Mouse (Mus musculus) hindlimb bud, embryonic 11.5 days (tissue): ENCODE results near the gene Eps15l1.

Experiments used
- DNase-seq: peaks from one replicate; pipeline ENCODE4 v3.0.0-alpha.2; 2012; ENCODE audit warnings: low read depth, low spot score; ENCODE audit errors: extremely low spot score

The Eps15l1 gene

GRCm38 (mm10) chr8:72421362-72422335, at the start of gene Eps15l1:
TSS of gene Eps15l1 (minus strand) at chr8:72421460.
- peak; percentile 94 for DNase-seq

DNA sequence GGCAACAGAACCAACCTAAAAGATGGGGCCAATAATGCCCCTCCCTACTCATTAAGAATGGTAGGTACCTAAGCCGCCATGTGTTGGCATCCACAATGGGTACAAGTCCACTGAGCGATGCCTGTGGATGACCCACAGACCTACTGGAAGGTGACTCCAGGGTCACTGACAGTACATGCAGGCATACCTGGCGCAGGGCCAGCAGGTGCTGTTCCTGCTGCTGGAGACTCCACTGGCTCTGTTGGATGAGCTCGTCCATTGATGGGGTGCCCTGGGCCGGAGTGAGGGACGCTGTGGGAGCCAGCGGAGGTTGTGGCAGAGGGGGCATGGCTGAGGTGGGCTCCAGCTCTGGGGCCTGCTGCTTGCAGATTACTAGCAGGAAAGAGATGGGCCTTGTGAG, 49.4 kb upstream of the Eps15l1 start:
- DNase-seq = no peak

DNA sequence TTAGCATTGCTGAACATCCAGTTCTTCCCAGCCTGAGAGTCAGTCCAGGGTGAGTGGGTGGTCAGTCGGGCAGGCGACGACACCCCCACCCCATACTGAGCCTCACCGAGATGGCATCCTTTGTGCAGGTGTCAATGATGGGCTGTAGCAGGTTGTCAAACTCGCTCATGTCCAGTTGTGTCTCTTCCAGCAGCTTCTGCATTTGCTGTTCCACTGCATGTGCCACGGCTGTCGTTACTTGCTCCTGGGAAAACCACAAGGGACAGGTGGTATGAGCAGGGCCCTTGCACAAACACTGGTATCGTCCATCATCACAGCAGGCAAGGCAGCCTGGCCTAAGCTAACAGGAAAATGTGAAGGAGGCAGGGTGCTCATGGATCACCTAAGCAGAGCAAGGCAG, 48.7 kb upstream of the Eps15l1 start:
- no peak for DNase-seq

DNA sequence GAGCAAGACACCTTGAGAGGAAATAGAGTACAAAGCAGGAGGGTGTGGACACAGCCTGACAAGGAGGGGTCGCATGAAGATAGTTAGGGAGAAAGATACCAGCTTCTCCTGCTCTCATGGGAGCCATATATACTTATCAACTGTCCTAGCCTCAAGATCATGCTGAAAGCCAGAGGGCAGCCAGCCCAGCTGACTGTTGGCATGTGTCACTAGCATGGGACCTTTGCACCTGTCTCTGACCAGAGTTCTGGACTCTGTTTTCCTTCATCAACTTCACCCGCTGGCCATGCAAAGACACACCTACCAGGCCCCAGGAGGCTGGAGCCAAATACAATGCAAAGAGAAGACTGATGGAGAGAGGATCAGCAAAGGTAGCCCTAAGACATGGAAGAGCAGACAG, 48.0 kb upstream of the Eps15l1 start:
- no peak for DNase-seq

- DNase-seq = no peak
These were observed 43.0 kb upstream of the Eps15l1 start for GRCm38 (mm10) chr8:72464211-72464610.

- no peak for DNase-seq
These were observed 38.7 kb upstream of the Eps15l1 start for GRCm38 (mm10) chr8:72459881-72460533.

GRCm38 (mm10) chr8:72458457-72458856, 37.2 kb upstream of the Eps15l1 start:
- no peak for DNase-seq

- DNase-seq = no peak
These were observed 36.5 kb upstream of the Eps15l1 start for GRCm38 (mm10) chr8:72457806-72458205.

DNA sequence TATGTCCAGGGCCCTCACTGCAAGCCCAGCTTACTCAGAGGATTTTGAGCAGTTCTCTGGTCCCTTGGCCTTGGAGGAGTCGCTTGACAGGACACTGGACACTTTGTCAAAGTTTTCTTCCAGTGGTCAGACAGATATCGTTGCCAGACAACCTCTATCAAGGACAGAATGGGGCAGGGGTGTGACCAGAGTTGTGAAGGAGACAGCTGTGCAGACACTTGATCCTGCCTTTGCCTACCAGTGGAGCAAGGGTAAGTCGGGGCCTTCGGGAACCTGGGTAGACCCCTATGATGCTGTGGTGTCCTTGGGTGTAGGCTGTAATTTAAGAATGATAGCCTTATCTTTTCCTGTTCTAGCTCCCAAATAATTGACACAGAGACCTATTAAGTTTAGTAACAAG, 34.1 kb upstream of the Eps15l1 start:
- no peak for DNase-seq

- DNase-seq = no peak
These were observed 32.6 kb upstream of the Eps15l1 start for GRCm38 (mm10) chr8:72453904-72454303.

GRCm38 (mm10) chr8:72451516-72451915, 30.3 kb upstream of the Eps15l1 start:
- DNase-seq = no peak

DNA sequence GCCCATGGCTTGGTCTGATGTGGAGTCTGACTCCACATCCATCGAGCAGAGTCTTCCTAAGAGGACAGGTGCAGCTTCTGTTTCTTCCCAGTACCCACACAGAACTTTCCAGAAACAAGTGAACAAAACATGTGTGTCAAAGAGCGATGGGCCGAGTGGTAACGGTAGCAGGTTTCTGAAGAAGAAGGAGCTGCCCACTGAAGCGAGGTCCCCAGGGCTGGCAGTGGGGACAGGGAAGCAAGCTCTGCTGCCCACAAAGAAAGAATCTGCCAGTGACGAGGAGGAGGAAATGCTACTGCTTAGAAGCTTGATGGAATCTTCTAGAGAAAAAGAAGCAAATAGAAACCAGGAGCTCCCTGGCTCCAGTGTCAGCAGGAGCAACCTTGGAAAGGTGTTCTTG, 23.8 kb upstream of the Eps15l1 start:
- no peak for DNase-seq

- DNase-seq = no peak
These were observed 22.7 kb upstream of the Eps15l1 start for GRCm38 (mm10) chr8:72443994-72444350.

DNA sequence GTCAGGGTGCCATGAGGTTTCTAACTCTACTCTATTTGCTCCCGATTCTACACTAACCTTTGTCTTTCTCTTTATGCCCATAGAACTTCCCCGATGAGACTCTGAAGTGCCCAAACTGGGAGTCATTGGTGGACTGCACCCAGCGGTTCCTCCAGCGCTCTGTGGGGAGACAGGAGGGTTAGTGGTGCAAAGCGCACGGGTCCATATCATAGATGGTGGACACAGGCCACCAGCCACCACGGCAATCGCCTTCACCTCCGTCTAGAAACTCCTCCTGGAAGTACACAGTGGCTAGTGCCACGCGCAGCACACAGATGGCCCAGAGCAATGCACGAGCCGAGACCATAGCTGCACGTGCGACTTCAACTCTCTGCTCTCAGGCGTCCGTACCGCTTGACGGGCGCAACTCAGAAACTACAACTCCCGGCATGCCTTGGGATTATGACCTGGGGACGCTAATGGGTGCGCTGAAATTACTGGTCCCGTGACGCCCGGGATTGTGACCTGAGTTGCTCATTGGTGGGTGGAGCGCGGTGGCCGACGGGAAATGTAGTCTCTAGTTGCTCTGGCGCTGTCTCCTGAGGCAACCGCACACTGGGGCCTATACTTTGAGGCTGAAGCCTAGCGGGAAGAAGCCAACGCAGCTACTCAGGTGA, 22.2 kb upstream of the Eps15l1 start, which contains the start of the genes Calr3 and 1700030K09Rik:
Gene Calr3 (minus strand): TSS at position 533 of the 656 bp plus-strand sequence.
Gene 1700030K09Rik (plus strand): TSS at position 543 of the 656 bp plus-strand sequence.
- peak; percentile 90 for DNase-seq

DNA sequence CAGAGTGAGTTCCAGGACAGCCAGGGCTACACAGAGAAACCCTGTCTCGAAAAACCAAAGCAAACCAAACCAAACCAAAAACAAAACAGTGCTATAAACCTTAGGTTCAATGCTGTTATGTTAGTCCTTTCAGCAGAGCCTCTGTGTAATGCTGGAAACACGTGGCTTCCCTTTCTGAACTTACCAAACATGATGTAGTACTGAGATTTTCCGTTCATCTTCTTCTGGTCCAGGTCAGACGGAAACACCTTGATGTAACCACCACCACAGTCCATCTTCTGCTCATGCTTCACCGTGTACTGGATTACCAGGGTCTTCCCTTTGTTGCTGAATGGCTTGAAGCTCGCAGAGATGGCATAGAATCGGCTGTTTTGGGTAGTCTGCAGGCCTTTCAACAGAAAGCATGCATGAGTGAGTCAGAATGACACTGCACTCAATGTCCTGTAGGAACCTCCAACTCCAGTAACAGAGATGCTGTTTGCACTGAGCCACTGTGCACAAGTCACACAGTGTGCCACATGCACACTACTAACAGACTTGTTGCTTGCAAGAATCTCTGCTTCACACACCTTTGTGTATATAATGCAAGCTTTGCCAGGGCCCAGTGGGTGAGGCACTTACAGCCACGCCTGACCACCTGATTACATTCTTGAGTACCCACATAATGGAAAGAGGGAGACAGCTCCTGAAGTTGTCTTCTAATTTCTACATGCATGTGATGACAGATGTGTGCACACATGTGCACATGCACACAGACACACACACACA, 17.2 kb upstream of the Eps15l1 start:
- DNase-seq = no peak

DNA sequence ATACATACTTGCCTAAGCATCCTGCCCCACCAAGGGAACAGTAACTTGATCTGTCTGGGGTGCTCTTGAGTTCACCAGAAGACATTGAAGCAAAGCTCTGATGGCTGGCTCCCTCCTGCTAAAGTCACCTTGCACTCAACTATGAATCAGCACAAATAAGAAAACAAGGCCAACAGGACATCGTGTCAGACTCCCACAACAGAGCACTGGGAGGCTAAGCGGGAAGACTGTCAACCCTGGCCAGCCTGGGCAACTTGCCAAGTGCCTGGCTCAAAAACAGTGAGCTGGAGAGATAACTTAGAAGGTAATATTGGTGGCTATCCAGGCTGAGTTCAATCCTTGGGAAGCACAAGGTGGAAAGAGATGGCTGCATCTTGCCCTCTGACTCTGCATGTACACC, 13.7 kb upstream of the Eps15l1 start:
- DNase-seq = no peak

- DNase-seq = no peak
These were observed 8.4 kb upstream of the Eps15l1 start for GRCm38 (mm10) chr8:72429676-72430075.

DNA sequence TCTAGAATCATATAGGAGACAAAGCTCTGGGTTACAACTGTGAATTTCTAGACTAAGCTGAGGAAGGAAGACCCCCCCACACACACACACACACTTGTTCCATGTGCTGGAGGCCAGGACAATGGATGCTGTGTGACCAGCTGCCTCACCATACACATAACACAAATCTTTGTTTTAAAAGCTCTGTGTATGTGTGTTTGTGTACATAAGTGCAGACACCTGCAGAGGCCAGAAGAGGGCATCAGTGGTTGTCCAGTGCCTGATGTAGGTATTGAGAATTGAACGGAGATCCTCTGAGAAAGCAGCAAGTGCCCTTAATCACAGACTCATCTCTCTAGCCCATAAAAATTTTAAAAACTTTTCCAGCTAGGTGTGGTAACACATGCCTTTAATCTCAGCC, 1.7 kb upstream of the Eps15l1 start:
- DNase-seq = no peak

DNA sequence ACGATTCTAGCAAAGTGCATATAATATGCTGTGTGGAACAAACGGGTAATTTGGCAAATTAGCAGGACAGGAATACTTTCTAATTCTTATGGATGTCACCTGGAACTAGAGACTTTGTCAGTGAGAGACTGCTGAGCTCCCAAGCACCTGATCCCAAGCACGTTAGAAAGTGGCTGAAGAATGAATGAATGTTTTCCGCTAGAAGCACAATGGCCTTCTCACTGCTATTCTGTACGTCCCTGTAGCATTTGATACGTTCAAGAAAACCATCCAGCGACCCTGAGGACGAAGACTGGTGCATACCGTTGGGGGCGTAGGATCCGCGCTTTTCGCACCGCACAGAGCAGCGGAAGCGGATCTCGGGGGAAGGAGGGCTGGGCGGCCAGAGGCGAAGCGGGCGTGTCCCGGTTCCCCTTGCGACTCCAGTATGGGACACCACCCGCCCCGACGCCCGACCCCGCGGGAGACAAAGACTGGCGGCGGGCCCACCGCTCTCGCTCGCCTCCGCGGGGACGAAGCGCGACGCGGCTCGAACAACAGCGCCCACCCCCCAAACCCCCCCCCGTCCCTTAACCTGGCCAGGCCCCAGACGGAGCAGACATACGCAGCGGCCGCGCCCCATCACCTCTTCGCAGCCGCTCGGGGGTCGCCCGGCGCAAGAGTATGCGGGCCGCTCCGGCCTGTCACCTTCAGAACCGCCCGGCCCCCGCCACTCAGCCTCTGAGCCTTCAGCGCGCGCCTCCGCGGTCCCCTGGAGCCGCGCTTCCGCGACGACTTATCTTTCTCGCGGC, 494 bp downstream of the Eps15l1 start:
- DNase-seq = no peak

GRCm38 (mm10) chr8:72418073-72418472, 3.2 kb downstream of the Eps15l1 start:
- DNase-seq = no peak
